Mouse (Mus musculus): ENCODE data around the gene Ccdc87.

GRCm38 (mm10) chr19:4820678-4821303 is 18.4 kb upstream of the Ccdc87 start:
- TF ChIP-seq GATA1 (IDR thresholded peaks at IDR 0.05; ENCODE audit: low read length) (no peak), TAL1 (IDR thresholded peaks at IDR 0.05; ENCODE audit: low read length) (no peak)
